Mouse (Mus musculus): ENCODE data around the gene Dnajc5.

GRCm38 (mm10) chr2:181493156-181493927 is 26.9 kb upstream of the Dnajc5 start, which contains the start of gene Abhd16b:
- TF ChIP-seq CTCF (IDR thresholded peaks at IDR 0.05; ENCODE audit: low read depth) (no peak), EP300 (IDR thresholded peaks at IDR 0.05; ENCODE audit: low read depth) (no peak)

Measured in heart, postnatal 0 days (tissue).